Mouse (Mus musculus) layer of hippocampus, adult 2 months (tissue): Measurements from ENCODE around the gene Tmx1. TPM values are rescaled to one million over a fixed set of nuclear protein-coding genes. Genes with fewer than 3 reads are reported as not detected.

Experiments
- DNase-seq, 2 experiments: peaks; one replicate each; pipeline ENCODE4 v3.0.0; 2022; ENCODE audit warnings: low spot score in 2 of 2
- H3K27ac ChIP-seq: fragments of 200-600 bp; 2 replicates; pipeline ENCODE4 v1.8.1; 2022
- H3K4me3 ChIP-seq: fragments of 200-600 bp; 2 replicates; pipeline ENCODE4 v1.8.1; 2022; ENCODE audit warnings: mild to moderate bottlenecking
- CTCF ChIP-seq: fragments of 200-600 bp; conservative IDR thresholded peaks from 2 replicates; pipeline ENCODE4 v1.8.1; 2022; ENCODE audit warnings: antibody characterized with exemption, mild to moderate bottlenecking, moderate library complexity
- total RNA-seq, 2 experiments: library from RNA; stranded (reverse); gene quantifications; 2 replicates each; pipeline ENCODE4 v1.2.3; 2021

The Tmx1 gene
- total RNA-seq, 2 experiments from 2014 or later: 29.1 to 30.2 TPM

DNA sequence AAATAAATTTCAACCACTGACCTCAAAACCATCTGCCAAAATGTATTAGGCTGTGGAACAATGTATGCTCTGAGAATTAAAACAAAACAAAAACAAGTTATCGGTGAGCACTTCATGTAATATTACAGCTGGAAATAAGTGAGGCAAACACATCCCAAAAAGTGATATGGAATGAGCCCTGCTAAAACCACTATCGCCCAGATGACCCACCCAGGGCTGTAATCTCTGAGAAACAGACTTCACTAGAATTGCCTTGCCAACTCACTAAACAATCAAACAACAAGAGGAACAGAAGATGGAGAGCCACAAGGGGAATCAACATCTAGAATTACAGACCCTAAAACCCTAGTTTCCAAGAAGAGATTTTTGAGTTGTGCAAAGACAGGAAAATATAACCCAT is 752 bp upstream of the Tmx1 start:
- TF ChIP-seq CTCF: no peak
- Histone ChIP-seq H3K4me3 (peak overlapping the region; percentile 99), H3K27ac (peak overlapping the region; percentile 87; the same call in 1 of the 2 replicates)
- no peak for DNase-seq

DNA sequence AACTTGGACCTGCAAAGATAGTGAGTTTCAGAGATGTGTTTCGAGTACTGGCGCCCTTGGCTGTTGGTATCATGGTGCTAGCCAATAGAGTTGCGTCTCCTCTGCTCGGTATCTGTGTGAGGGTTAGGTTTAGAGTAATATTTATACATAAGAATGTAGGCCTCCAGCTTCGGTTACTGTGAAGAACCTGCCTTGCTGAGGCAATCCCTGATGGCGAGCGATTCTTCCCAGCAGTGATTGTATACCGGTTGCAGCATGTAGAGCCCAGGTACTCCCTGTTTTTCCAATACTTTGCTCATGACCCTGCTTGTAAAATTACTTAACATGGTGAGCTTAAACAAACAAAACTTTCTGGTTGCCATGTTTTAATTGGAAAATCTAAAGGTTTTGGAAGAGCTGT is 2.3 kb downstream of the Tmx1 start:
- no peak overlapping the region for H3K4me3 ChIP-seq
- no peak overlapping the region for H3K27ac ChIP-seq
- no peak for DNase-seq
- no peak for TF ChIP-seq CTCF

DNA sequence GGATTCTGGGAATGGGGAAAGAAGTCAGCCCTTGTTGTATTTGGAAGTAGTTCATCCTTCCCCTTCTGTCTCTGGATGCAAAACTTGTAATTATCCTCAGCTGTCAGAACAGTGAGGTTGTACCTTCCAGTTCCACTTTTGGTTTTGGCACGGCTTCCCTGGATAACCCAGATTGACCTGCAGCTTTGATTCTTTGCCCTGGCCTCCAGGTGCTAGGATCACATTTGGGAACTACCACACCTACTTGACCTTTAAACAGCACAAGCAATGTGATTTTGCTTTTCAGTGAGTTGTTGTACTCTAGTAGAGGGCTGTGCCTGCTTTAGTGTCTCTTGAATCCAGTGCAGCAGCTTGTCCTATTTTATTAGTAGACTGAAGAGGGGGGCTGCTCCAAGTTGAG is 6.7 kb downstream of the Tmx1 start:
- no peak overlapping the region for H3K27ac ChIP-seq
- DNase-seq: no peak
- no peak for TF ChIP-seq CTCF
- H3K4me3 ChIP-seq: no peak overlapping the region

DNA sequence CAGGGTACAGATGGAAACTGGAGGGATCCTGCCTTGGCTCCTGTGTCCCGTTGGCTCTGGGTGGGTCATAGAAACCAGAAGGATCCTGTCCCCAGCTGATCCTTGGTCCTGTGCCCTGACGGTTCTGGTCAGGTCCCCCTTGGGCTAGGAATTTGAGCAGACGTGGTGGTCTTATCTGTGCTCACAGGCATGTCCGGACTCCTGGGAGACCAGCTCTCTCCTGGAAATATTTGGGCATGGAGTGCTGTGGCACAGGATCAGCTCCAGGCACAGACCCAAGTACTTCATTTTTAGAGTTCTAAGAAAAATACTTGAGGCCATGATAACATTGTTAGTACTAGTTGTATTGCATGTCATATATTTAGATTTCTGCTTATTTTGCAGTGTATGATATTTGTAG is 11.1 kb downstream of the Tmx1 start:
- Histone ChIP-seq H3K27ac (no peak overlapping the region), H3K4me3 (no peak overlapping the region)
- DNase-seq: no peak
- no peak for TF ChIP-seq CTCF

DNA sequence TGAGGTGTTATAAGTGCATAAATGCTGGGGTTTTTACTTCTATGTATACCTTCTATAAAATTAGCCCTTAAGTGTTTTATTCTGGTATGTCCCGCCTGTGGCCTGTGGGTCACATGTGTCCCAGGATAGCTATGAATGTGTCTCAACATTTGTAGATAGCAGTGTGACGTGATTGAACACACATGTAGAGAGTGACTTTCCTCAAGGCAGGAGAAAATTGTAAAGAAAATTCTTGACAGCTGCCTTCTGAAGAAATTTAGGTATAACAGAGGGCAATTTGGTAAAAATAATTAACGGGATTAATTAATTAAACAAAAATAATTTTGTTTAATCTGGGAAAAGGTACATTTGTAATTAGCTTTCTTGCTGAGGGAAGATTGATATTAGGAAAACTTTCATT is 22.4 kb downstream of the Tmx1 start:
- no peak for TF ChIP-seq CTCF
- H3K4me3 ChIP-seq: no peak overlapping the region
- no peak for DNase-seq
- H3K27ac ChIP-seq: no peak overlapping the region

DNA sequence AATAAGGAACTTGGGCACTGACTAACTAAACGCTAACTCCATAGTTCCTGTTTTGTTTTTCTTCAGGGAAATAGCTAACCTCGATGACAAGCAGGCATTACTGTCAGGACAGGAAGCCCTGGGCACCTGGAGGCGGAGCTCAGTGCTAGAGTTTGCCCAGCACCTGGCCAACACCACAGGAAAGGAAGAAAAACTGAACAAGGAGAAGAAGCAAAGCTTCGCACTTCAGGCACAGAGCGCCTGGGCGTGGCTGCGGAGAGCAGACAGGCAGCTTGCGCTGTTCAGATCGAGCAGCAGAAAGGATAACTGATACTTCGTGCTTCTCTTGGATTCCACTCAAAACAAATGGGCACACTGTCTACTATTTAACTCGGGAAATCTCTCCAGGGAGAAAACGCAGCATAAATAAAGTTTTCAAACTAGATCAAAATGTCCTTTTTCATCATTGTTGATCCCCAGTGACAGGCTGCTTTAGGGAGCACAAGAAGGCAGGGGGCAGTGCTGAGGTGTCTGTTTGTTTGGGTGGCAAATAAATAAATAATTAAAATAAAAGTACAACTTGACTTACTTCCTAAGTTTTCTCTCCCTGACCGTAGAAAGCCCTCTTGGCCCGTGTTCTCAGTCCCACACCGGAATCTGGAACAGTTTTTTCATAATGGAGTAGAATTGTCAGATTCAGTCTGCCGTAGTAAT is 24.1 kb downstream of the Tmx1 start:
- no peak overlapping the region; the same call in 1 of the 2 replicates for H3K27ac ChIP-seq
- no peak for DNase-seq

DNA sequence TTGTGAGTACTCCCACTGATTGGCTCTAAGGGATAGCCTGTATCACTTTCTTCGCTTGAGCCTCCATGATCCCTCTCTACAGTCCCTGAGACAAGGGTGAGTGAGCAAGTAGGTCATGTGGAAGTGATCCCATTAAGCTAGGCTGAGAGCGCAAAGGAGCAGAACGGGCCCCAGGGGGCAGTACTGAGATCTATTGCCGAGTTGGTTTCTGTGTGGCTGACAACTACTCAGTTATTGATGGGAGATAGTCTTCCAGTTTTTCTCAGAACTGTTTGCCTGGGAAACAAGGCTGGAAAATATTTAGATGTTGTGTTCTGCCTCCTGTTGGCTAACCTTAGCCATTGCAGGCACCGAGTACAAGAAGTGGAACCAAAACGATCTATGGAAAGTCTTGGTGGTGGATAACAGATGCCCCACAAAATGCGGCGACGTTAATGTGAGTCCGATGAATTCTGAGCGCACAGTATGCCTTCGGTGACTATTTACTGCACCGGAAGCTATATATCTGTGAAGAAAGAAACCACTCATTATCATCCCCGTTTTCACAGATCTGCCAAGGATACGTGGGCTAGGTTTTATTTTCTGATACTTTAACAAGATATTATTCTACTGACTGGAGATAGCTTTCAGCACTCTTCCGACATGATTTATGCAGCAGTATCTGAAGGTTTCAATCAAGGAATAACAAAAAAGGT is 24.8 kb downstream of the Tmx1 start:
- no peak overlapping the region; the same call in 1 of the 2 replicates for H3K27ac ChIP-seq
- peak overlapping the region; percentile 27 for H3K4me3 ChIP-seq
- TF ChIP-seq CTCF: peak; percentile 70
- DNase-seq: peak in 1 of 2 experiments; percentile 51

More for the DNA sequence above, 24.1 kb downstream of the Tmx1 start:
- TF ChIP-seq CTCF: no peak
- H3K4me3 ChIP-seq: peak overlapping the region; percentile 27

DNA sequence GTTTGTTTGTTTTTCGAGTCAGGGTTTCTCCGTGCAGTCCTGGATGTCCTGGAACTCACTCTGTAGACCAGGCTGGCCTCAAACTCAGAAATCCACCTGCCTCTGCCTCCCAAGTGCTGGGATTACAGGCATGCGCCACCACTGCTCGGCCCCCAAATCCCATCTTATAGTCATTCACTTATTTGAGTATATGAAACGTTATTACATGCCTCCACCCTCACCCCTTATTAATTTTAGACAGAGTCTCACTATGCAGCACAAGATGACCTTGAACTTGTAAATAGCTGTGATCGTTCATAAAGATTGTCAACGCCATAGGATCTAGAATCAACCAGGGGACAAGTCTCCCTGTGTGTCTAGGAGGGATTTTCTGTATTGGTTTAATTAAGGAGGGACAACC is 33.1 kb downstream of the Tmx1 start:
- DNase-seq: no peak
- TF ChIP-seq CTCF: no peak
- Histone ChIP-seq H3K27ac (no peak overlapping the region), H3K4me3 (no peak overlapping the region)

DNA sequence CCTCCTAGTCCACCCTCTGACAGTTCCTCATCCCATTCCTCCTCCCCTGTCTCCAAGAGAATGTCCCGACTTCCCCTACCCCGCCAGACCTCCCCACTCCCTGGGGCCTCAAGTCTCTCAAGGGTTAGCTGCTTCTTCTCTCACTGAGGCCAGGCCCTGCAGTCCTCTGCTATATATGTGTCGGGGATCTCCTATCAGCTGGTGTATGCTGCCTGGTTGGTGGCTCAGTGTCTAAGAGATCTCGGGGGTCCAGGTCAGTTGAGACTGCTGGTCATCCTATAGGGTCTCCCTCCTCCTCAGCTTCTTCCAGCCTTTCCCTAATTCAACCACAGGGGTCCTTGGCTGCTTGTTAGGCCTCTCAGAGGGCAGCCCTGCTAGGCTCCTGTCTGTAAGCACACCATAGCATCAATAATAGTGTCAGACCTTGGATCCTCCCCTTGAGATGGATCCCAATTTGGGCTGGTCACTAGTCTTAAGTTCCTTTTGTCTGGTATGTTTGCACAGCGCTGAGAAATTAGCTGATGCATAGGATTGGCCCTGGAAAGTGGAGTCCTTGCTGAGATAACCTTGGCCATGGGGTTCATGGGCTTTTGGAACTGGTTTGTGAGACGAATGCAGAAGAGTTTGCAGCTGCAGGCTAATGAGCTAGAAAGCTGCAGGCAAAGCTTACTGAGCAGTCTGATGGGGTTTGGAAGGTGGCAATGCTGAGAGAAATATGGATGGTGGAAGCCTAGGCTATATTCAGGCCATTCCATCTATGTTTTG is 34.0 kb downstream of the Tmx1 start:
- no peak for DNase-seq
- no peak for TF ChIP-seq CTCF
- no peak overlapping the region for H3K4me3 ChIP-seq
- no peak overlapping the region for H3K27ac ChIP-seq

DNA sequence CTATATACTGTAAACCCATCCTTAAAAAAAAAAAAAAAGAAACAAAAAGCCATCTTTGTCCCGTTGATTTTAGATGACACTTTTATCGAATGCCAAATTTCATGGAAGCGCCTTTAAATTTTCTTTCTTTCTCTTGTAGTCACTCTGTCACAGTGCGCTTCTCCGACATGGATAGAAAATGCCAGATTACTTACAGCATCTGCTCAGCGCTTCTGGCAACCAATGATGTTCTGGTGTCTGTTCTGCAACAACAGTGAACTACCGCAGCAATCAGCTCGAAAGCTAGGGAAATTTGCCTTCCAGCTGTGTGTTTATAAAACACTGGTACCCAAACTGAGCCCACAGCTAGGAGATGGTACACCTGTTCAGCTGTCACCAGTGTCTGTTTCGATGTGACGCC is 39.5 kb downstream of the Tmx1 start:
- Histone ChIP-seq H3K4me3 (no peak overlapping the region), H3K27ac (no peak overlapping the region)
- TF ChIP-seq CTCF: no peak
- no peak for DNase-seq

DNA sequence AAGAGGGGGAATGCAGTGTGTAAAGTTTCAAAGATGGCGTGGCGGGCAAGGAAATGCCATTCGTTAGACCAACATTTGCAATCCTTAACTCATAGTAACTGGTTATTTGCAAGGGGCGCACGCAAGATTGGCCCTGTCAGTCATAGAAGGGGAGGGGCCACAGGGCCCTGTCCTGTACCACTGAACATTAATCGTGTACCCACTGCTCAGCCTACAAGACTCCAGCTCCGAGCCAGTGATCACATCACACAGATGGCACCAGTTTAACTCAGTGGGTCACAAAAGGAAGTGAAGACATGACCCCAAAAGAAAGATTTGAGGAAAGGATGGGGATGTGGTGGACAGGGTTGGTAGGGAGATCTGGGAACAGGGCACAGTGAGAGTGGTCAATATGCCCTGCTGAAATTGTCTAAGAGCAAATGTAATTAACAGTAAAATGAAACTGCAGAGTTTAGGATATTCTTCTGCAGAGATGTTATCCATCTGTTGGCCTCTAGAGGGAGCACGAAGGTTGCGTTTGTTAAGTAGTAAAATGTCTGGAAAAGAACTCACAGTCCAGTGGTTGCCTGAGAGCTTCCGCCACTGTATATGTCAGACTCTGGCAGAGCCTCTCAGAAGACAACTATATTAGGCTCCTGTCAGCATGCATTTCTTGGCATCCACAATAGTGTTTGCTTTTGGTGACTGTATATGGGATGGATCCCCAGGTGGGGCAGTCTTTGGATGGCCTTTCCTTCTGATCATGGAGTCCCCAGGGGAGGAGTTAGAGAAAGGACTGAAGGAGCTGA is 41.8 kb downstream of the Tmx1 start:
- peak; percentile 42 to 61 for DNase-seq
- TF ChIP-seq CTCF: peak; percentile 86
- no peak overlapping the region for H3K27ac ChIP-seq
- no peak overlapping the region for H3K4me3 ChIP-seq

DNA sequence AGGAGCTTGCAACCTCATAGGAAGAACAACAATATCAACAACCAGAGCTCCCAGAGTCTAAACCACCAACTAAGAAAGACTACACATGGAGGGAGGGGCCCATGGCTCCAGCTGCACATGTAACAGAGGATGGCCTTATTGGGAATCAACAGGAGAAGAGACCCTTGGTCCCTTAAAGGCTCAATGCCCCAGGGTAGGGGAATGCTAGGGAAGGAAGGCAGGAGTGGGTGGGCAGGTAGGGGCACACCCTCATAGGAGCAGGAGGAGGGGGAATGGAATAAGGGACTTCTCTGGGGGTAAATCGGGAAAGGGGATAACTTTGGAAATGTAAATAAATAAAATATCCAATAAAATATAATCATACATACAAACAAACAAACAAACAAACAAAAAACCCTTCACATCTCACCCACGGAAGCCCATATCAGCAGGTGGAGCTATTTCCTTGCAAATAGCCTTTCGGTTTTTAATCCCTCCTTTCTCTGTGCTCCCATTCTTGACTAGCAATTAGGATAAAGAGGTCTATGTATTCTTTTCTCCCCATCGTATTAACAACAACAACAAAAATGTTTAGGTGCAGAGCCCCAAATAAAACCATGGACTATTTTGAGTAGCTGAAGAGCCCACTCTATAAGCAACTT is 42.5 kb downstream of the Tmx1 start:
- no peak overlapping the region for H3K4me3 ChIP-seq
- peak in 1 of 2 experiments; percentile 54 for DNase-seq
- TF ChIP-seq CTCF: peak; percentile 86

More for the DNA sequence above, 42.5 kb downstream of the Tmx1 start:
- H3K27ac ChIP-seq: no peak overlapping the region
